Mouse (Mus musculus) hindbrain, embryonic 12.5 days (tissue): ENCODE measurements around the gene Clk3. TPM values are rescaled to one million over a fixed set of nuclear protein-coding genes. Genes with fewer than 3 reads are reported as not detected.

Experiments
- ATAC-seq: fragments of 200-750 bp; cut with Nextera tagmentation; 2 replicates; pipeline ENCODE4 v1.8.0; 2017; ENCODE audit warnings: moderate TSS enrichment; ENCODE audit not compliant: low FRiP score
- H3K27ac ChIP-seq: fragments of 300-500 bp; sonication (generic); 2 replicates; pipeline ENCODE4 v1.5.1; 2016; ENCODE audit warnings: mild to moderate bottlenecking
- H3K27me3 ChIP-seq: fragments of 300-500 bp; sonication (generic); 2 replicates; pipeline ENCODE4 v1.6.1; 2016; ENCODE audit warnings: mild to moderate bottlenecking
- H3K36me3 ChIP-seq: fragments of 300-500 bp; sonication (generic); 2 replicates; pipeline ENCODE4 v1.6.1; 2016; ENCODE audit warnings: mild to moderate bottlenecking
- H3K4me1 ChIP-seq: fragments of 300-500 bp; sonication (generic); 2 replicates; pipeline ENCODE4 v1.6.1; 2016
- H3K4me2 ChIP-seq: fragments of 300-500 bp; sonication (generic); replicated peaks from 2 replicates; pipeline ENCODE4 v1.6.1; 2016; ENCODE audit warnings: mild to moderate bottlenecking
- H3K4me3 ChIP-seq: fragments of 300-500 bp; sonication (generic); 2 replicates; pipeline ENCODE4 v1.5.1; 2016; ENCODE audit warnings: mild to moderate bottlenecking
- H3K9ac ChIP-seq: fragments of 300-500 bp; sonication (generic); 2 replicates; pipeline ENCODE4 v1.6.1; 2016; ENCODE audit warnings: mild to moderate bottlenecking, moderate library complexity
- H3K9me3 ChIP-seq: fragments of 300-500 bp; sonication (generic); replicated peaks from 2 replicates; pipeline ENCODE4 v1.6.1; 2016; ENCODE audit warnings: mild to moderate bottlenecking
- WGBS: fragments of 180-500 bp; shearing (Covaris S2); methylation state at CpG from one replicate; pipeline ENCODE4 v1.1.7; 2016; 5-methylcytosine and 5-hydroxymethylcytosine counted together
- polyA plus RNA-seq: library from polyadenylated mRNA; unstranded; fragments of >200 nt; fragmentation: Nextera tagmentation; extraction: Ambion mirVana; gene quantifications from 2 replicates; pipeline ENCODE4 v1.2.1, GENCODE M21; 2016

The Clk3 gene
- polyA plus RNA-seq, 1 experiment from 2014 or later: 81.8 TPM

- no peak overlapping the region for H3K9ac ChIP-seq
Measured at GRCm38 (mm10) chr9:57748137-57748536, 17.5 kb downstream of the Clk3 start.

GRCm38 (mm10) chr9:57747067-57747466 lies 18.6 kb downstream of the Clk3 start:
- Histone ChIP-seq H3K27ac (no peak overlapping the region), H3K9ac (no peak overlapping the region), H3K4me1 (no peaks in the 10 kb centered on the region), H3K27me3 (no peaks in the 10 kb centered on the region), H3K4me3 (no peak overlapping the region), H3K4me2 (no peak overlapping the region), H3K9me3 (no peaks in the 10 kb centered on the region), H3K36me3 (peaks cover 79% of the 10 kb centered on the region)
- no peak for ATAC-seq
- WGBS: 78% methylated on average over 1 of the region's 1 CpGs

More at GRCm38 (mm10) chr9:57748137-57748536, 17.5 kb downstream of the Clk3 start:
- Histone ChIP-seq H3K27ac (no peak overlapping the region), H3K4me3 (no peak overlapping the region), H3K27me3 (no peaks in the 10 kb centered on the region), H3K4me2 (no peak overlapping the region), H3K36me3 (peaks cover 86% of the 10 kb centered on the region), H3K4me1 (no peaks in the 10 kb centered on the region), H3K9me3 (no peaks in the 10 kb centered on the region)
- WGBS: 94% methylated on average over 6 of the region's 6 CpGs
- no peak for ATAC-seq

- H3K4me1 ChIP-seq: no peaks in the 10 kb centered on the region
- no peak overlapping the region for H3K9ac ChIP-seq
- H3K27me3 ChIP-seq: no peaks in the 10 kb centered on the region
- H3K4me2 ChIP-seq: no peak overlapping the region
- H3K36me3 ChIP-seq: peaks cover 76% of the 10 kb centered on the region
- no peaks in the 10 kb centered on the region for H3K9me3 ChIP-seq
- H3K27ac ChIP-seq: no peak overlapping the region
- WGBS: 77% methylated on average over 3 of the region's 3 CpGs
- no peak overlapping the region for H3K4me3 ChIP-seq
- no peak for ATAC-seq
Measured at GRCm38 (mm10) chr9:57744462-57745091, 21.1 kb downstream of the Clk3 start.

GRCm38 (mm10) chr9:57739863-57740262 lies 25.8 kb downstream of the Clk3 start:
- Histone ChIP-seq H3K4me2 (no peak overlapping the region), H3K27me3 (no peaks in the 10 kb centered on the region), H3K27ac (no peak overlapping the region), H3K4me1 (peaks cover 3% of the 10 kb centered on the region; the same call in 1 of the 2 replicates), H3K4me3 (no peak overlapping the region), H3K9ac (no peak overlapping the region), H3K9me3 (no peaks in the 10 kb centered on the region), H3K36me3 (peaks cover 32% of the 10 kb centered on the region)
- 86% methylated on average over 5 of the region's 5 CpGs for WGBS
- no peak for ATAC-seq

GRCm38 (mm10) chr9:57733606-57734005 lies 32.1 kb downstream of the Clk3 start:
- H3K36me3 ChIP-seq: peaks cover 17% of the 10 kb centered on the region
- no peak overlapping the region for H3K27ac ChIP-seq
- H3K9ac ChIP-seq: no peak overlapping the region
- peaks cover 3% of the 10 kb centered on the region; the same call in 1 of the 2 replicates for H3K4me1 ChIP-seq
- no peak for ATAC-seq
- 97% methylated on average over 6 of the region's 6 CpGs for WGBS
- no peak overlapping the region for H3K4me2 ChIP-seq
- no peaks in the 10 kb centered on the region for H3K27me3 ChIP-seq
- H3K9me3 ChIP-seq: no peaks in the 10 kb centered on the region
- no peak overlapping the region for H3K4me3 ChIP-seq

- Histone ChIP-seq H3K9ac (no peak overlapping the region), H3K36me3 (peaks cover 37% of the 10 kb centered on the region), H3K9me3 (no peaks in the 10 kb centered on the region), H3K27me3 (no peaks in the 10 kb centered on the region), H3K4me1 (no peaks in the 10 kb centered on the region), H3K4me2 (no peak overlapping the region), H3K4me3 (no peak overlapping the region), H3K27ac (no peak overlapping the region)
- WGBS: 97% methylated on average over 1 of the region's 1 CpGs
- no peak for ATAC-seq
Measured at GRCm38 (mm10) chr9:57728312-57728711, 37.3 kb downstream of the Clk3 start.

- 94% methylated on average over 3 of the region's 3 CpGs for WGBS
- Histone ChIP-seq H3K4me2 (no peak overlapping the region), H3K27ac (no peak overlapping the region), H3K4me3 (no peak overlapping the region), H3K9me3 (no peaks in the 10 kb centered on the region), H3K9ac (no peak overlapping the region), H3K4me1 (no peaks in the 10 kb centered on the region), H3K36me3 (peaks cover 49% of the 10 kb centered on the region), H3K27me3 (no peaks in the 10 kb centered on the region)
- ATAC-seq: no peak
Measured at GRCm38 (mm10) chr9:57724701-57725100, 41.0 kb downstream of the Clk3 start.

GRCm38 (mm10) chr9:57723796-57724195 lies 41.9 kb downstream of the Clk3 start:
- H3K27me3 ChIP-seq: no peaks in the 10 kb centered on the region
- no peaks in the 10 kb centered on the region for H3K4me1 ChIP-seq
- 91% methylated on average over 5 of the region's 5 CpGs for WGBS
- peaks cover 46% of the 10 kb centered on the region for H3K36me3 ChIP-seq
- H3K27ac ChIP-seq: no peak overlapping the region
- H3K9ac ChIP-seq: no peak overlapping the region
- H3K9me3 ChIP-seq: no peaks in the 10 kb centered on the region
- H3K4me3 ChIP-seq: no peak overlapping the region
- no peak for ATAC-seq
- H3K4me2 ChIP-seq: no peak overlapping the region

GRCm38 (mm10) chr9:57723315-57723715 lies 42.3 kb downstream of the Clk3 start:
- Histone ChIP-seq H3K4me3 (no peak overlapping the region), H3K9ac (no peak overlapping the region), H3K4me1 (no peaks in the 10 kb centered on the region), H3K9me3 (no peaks in the 10 kb centered on the region), H3K27ac (no peak overlapping the region), H3K4me2 (no peak overlapping the region), H3K27me3 (no peaks in the 10 kb centered on the region), H3K36me3 (peaks cover 50% of the 10 kb centered on the region)
- 79% methylated on average over 5 of the region's 5 CpGs for WGBS
- ATAC-seq: no peak

- no peaks in the 10 kb centered on the region for H3K27me3 ChIP-seq
- H3K36me3 ChIP-seq: peaks cover 49% of the 10 kb centered on the region
- no peak for ATAC-seq
- WGBS: 91% methylated on average over 1 of the region's 1 CpGs
- H3K27ac ChIP-seq: no peak overlapping the region
- no peak overlapping the region for H3K4me2 ChIP-seq
- H3K4me1 ChIP-seq: no peaks in the 10 kb centered on the region
- H3K9ac ChIP-seq: no peak overlapping the region
- no peaks in the 10 kb centered on the region for H3K9me3 ChIP-seq
- no peak overlapping the region for H3K4me3 ChIP-seq
Measured at GRCm38 (mm10) chr9:57722371-57722770, 43.3 kb downstream of the Clk3 start.

- H3K36me3 ChIP-seq: peaks cover 48% of the 10 kb centered on the region
- ATAC-seq: no peak
- no peak overlapping the region for H3K4me2 ChIP-seq
- no peak overlapping the region for H3K27ac ChIP-seq
- WGBS: 92% methylated on average over 3 of the region's 3 CpGs
- no peaks in the 10 kb centered on the region for H3K9me3 ChIP-seq
- H3K4me1 ChIP-seq: no peaks in the 10 kb centered on the region
- no peak overlapping the region for H3K9ac ChIP-seq
- no peaks in the 10 kb centered on the region for H3K27me3 ChIP-seq
- H3K4me3 ChIP-seq: no peak overlapping the region
Measured at GRCm38 (mm10) chr9:57720736-57721135, 44.9 kb downstream of the Clk3 start.

- H3K4me3 ChIP-seq: no peak overlapping the region
- 83% methylated on average over 7 of the region's 7 CpGs for whole genome bisulfite sequencing
- H3K9me3 ChIP-seq: no peaks in the 10 kb centered on the region
- H3K4me2 ChIP-seq: no peak overlapping the region
- H3K4me1 ChIP-seq: no peaks in the 10 kb centered on the region
- no peak overlapping the region for H3K9ac ChIP-seq
- H3K27me3 ChIP-seq: no peaks in the 10 kb centered on the region
- peaks cover 67% of the 10 kb centered on the region for H3K36me3 ChIP-seq
- no peak for ATAC-seq
- no peak overlapping the region for H3K27ac ChIP-seq
Measured at GRCm38 (mm10) chr9:57718408-57718807, 47.3 kb downstream of the Clk3 start.

- H3K4me3 ChIP-seq: no peak overlapping the region
- H3K4me2 ChIP-seq: no peak overlapping the region
- no peak overlapping the region for H3K27ac ChIP-seq
- no peaks in the 10 kb centered on the region for H3K27me3 ChIP-seq
- peaks cover 11% of the 10 kb centered on the region for H3K4me1 ChIP-seq
- ATAC-seq: no peak
- WGBS: 68% methylated on average over 2 of the region's 2 CpGs
- no peak overlapping the region for H3K9ac ChIP-seq
- H3K9me3 ChIP-seq: no peaks in the 10 kb centered on the region
- peaks cover 37% of the 10 kb centered on the region for H3K36me3 ChIP-seq
Measured at GRCm38 (mm10) chr9:57712194-57712593, 53.5 kb downstream of the Clk3 start.
